Mouse (Mus musculus): ENCODE measurements around the gene Stfa2. TPM values are rescaled to one million over a fixed set of nuclear protein-coding genes. Genes with fewer than 3 reads are reported as not detected.
"Not testable (repeated sequence)": the region's sequence is repeated elsewhere in the genome, so short reads cannot be mapped to it uniquely, and the experiment has no call there.

The Stfa2 gene
- 3.9 and 4.0 TPM in 2 replicates for polyA plus RNA-seq (2015; fragmentation: Nextera tagmentation; extraction: Ambion mirVana)

DNA sequence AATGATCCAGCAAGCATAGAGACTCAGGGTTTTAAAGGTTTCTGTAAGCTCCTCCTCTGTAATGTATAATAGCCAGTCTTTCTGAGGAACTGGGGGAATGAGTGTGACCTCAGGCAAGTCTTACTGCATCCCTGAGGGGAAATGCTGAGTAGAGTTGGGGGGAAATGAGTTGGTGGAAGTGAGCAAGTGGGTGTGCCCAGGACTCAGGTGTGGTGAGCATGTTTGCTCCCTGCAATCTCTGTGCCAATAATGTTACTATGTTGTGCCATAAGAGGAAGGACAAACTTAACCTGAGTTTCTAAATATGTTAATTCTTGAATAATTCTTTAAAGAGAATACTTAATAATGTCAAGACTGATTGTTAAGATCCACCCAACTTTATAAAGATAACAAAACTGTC, at the start of gene Stfa2:
Gene Stfa2 (minus strand): TSS at position 101 of the 400 bp plus-strand sequence.
- H3K4me3 ChIP-seq (replicated peaks; ENCODE audit: low read depth, low read length), result no peak within 1 kb of the TSS
- no peak for TF ChIP-seq CTCF (IDR thresholded peaks at IDR 0.05; ENCODE audit: low read depth)
- H3K36me3 ChIP-seq (ENCODE audit: insufficient read depth, low read length), result no peaks in the 10 kb centered on the region
- H3K27me3 ChIP-seq (ENCODE audit: insufficient read depth, low read length), result no peaks in the 10 kb centered on the region
- H3K4me1 ChIP-seq (replicated peaks; ENCODE audit: insufficient read depth, low read length), result no peaks in the 10 kb centered on the region
- no peak within 1 kb of the TSS for H3K9ac ChIP-seq (ENCODE audit: low read depth, low read length)
- H3K9me3 ChIP-seq (replicated peaks; ENCODE audit: low read length), result no peaks in the 10 kb centered on the region
- no peak within 1 kb of the TSS for H3K27ac ChIP-seq
- H3K4me2 ChIP-seq (ENCODE audit: low read length), result no peak within 1 kb of the TSS
- ATAC-seq (replicated peaks; ENCODE audit: low FRiP score, low read depth), result no peak
- DNase-seq (ENCODE audit: low spot score), result no peak

DNA sequence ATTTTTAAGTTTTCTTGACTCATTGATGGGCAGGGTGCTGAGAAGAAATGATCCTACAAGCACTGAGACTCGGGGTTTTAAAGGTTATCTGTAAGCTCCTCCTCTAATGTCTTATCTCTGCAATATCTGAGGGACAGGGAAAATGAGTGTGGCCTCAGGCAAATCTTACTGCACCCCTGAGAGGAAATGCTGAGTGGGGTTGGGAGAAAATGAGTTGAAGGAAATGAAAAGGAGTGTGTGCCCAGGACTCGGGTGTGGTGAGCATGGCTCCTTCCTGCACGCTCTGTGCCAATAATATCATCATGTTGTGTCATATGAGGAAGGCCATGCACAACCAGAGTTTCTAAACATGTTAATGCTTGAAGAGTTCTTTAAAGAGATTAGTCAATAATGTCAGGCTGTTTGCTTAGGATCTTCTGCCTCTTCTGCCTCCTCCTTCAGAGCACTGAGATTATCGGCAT, 47.1 kb upstream of the Stfa2 start, which contains the start of gene Stfa3:
Gene Stfa3 (minus strand): TSS at position 51 of the 461 bp plus-strand sequence.
- Histone ChIP-seq H3K9ac (ENCODE audit: low read depth, low read length) (no peak within 1 kb of the TSS), H3K27me3 (ENCODE audit: insufficient read depth, low read length) (no peaks in the 10 kb centered on the region), H3K4me2 (ENCODE audit: low read length) (no peak within 1 kb of the TSS), H3K36me3 (ENCODE audit: insufficient read depth, low read length) (no peaks in the 10 kb centered on the region), H3K27ac (no peak within 1 kb of the TSS), H3K4me1 (replicated peaks; ENCODE audit: insufficient read depth, low read length) (no peaks in the 10 kb centered on the region), H3K9me3 (replicated peaks; ENCODE audit: low read length) (no peaks in the 10 kb centered on the region), H3K4me3 (replicated peaks; ENCODE audit: low read depth, low read length) (no peak within 1 kb of the TSS)
- no peak for TF ChIP-seq CTCF (IDR thresholded peaks at IDR 0.05; ENCODE audit: low read depth)
- ATAC-seq (replicated peaks; ENCODE audit: low FRiP score, low read depth) (no peak), DNase-seq (ENCODE audit: low spot score) (no peak)
- WGBS, result 73% methylated on average over 4 of the region's 4 CpGs

DNA sequence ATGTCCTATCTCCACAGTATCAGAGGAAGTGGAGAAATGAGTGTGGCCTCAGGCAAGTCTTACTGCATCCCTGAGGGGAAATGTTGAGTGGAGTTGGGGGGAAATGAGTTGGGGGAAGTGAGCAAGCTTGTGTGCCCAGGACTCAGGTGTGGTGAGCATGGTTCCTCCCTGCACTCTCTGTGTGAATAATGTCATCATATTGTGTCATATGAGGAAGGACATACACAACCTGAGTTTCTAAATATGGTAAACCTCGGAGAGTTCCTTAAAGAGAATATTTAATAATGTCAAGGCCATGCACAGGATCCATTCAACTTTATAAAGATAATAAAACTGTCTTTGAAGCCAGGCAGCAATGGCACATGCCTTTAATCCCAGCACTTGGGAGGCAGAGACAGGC, 12.7 kb upstream of the Stfa2 start:
- H3K9ac ChIP-seq (ENCODE audit: low read depth, low read length); H3K27me3 ChIP-seq (ENCODE audit: insufficient read depth, low read length); H3K4me3 ChIP-seq (replicated peaks; ENCODE audit: low read depth, low read length); DNase-seq (ENCODE audit: low spot score); ATAC-seq (replicated peaks; ENCODE audit: low FRiP score, low read depth); H3K4me2 ChIP-seq (ENCODE audit: low read length); H3K9me3 ChIP-seq (replicated peaks; ENCODE audit: low read length); H3K36me3 ChIP-seq (ENCODE audit: insufficient read depth, low read length); H3K27ac ChIP-seq; H3K4me1 ChIP-seq (replicated peaks; ENCODE audit: insufficient read depth, low read length): not testable (repeated sequence)
- 78% methylated on average over 1 of the region's 1 CpGs for WGBS

DNA sequence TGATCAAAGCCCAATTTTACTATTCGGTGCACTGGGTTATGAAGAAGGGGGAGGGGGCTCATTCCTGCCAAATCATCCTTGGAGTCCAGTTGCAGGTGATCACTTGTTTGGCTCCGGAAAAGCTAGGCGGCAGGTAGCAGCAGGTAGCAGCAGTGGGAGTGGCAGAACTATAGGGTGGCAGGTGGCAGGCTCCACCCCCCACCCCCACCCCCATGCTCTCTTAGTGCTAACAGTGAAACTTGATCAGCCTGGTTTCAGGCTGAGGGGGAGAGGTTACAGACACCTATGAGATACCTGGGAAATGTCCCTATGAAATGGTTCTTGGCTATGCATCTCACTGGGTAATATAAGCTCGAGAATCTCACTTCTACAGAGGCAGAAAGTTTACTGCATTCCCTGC, 19.2 kb downstream of the Stfa2 start:
- Histone ChIP-seq H3K4me1 (replicated peaks; ENCODE audit: insufficient read depth, low read length) (no peaks in the 10 kb centered on the region), H3K27ac (no peak overlapping the region), H3K4me3 (replicated peaks; ENCODE audit: low read depth, low read length) (no peak overlapping the region), H3K4me2 (ENCODE audit: low read length) (no peak overlapping the region), H3K27me3 (ENCODE audit: insufficient read depth, low read length) (no peaks in the 10 kb centered on the region), H3K9me3 (replicated peaks; ENCODE audit: low read length) (no peaks in the 10 kb centered on the region), H3K9ac (ENCODE audit: low read depth, low read length) (no peak overlapping the region), H3K36me3 (ENCODE audit: insufficient read depth, low read length) (no peaks in the 10 kb centered on the region)
- no peak for TF ChIP-seq CTCF (IDR thresholded peaks at IDR 0.05; ENCODE audit: low read depth)
- no peak for ATAC-seq (replicated peaks; ENCODE audit: low FRiP score, low read depth)
- 13% methylated on average over 4 of the region's 4 CpGs for WGBS
- DNase-seq (ENCODE audit: low spot score), result no peak

DNA sequence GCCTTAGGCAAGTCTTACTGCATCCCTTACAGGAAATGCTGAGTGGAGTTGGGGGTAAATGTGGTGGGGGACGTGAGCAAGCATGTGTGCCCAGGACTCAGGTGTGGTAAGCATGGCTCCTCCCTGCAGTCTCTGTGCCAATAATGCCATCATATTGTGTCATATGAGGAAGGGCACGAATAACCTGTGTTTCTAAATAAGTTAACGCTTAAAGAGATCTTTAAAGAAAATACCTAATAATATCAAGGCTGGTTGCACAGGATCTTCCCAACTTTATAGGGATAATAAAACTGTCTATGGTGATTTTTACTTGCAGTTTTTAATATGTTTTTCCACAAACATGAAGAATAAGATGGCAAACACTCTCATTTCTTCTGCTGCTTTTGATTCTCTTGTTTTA, 40.6 kb downstream of the Stfa2 start, which contains the start of gene BC100530:
Gene BC100530 (minus strand): TSS at position 101 of the 400 bp plus-strand sequence.
- not testable (repeated sequence) for H3K27me3 ChIP-seq (ENCODE audit: insufficient read depth, low read length); H3K36me3 ChIP-seq (ENCODE audit: insufficient read depth, low read length); H3K9ac ChIP-seq (ENCODE audit: low read depth, low read length); H3K9me3 ChIP-seq (replicated peaks; ENCODE audit: low read length); ATAC-seq (replicated peaks; ENCODE audit: low FRiP score, low read depth); H3K4me1 ChIP-seq (replicated peaks; ENCODE audit: insufficient read depth, low read length); H3K4me2 ChIP-seq (ENCODE audit: low read length); H3K4me3 ChIP-seq (replicated peaks; ENCODE audit: low read depth, low read length); H3K27ac ChIP-seq; DNase-seq (ENCODE audit: low spot score)
- 69% methylated on average over 3 of the region's 3 CpGs for WGBS

Other genes starting within 250 kb of the Stfa2 start
- gene Gm5483, start 224.2 kb downstream of the Stfa2 start, polyA plus RNA-seq (2015; fragmentation: Nextera tagmentation; extraction: Ambion mirVana), result 9.6 and 11.5 TPM in 2 replicates
- 0.88 and 1.7 TPM in 2 replicates for gene Gm5416, start 198.1 kb downstream of the Stfa2 start, polyA plus RNA-seq (2015; fragmentation: Nextera tagmentation; extraction: Ambion mirVana)
- 3.5 and 4.5 TPM in 2 replicates for gene 2010005H15Rik, start 187.0 kb downstream of the Stfa2 start, polyA plus RNA-seq (2015; fragmentation: Nextera tagmentation; extraction: Ambion mirVana)
- gene Stfa1, start 131.5 kb downstream of the Stfa2 start, polyA plus RNA-seq (2015; fragmentation: Nextera tagmentation; extraction: Ambion mirVana), result 16.1 and 18.4 TPM in 2 replicates
- not detected in 2 replicates for gene BC117090, start 74.1 kb downstream of the Stfa2 start, polyA plus RNA-seq (2015; fragmentation: Nextera tagmentation; extraction: Ambion mirVana)
- gene BC100530, start 40.7 kb downstream of the Stfa2 start, polyA plus RNA-seq (2015; fragmentation: Nextera tagmentation; extraction: Ambion mirVana), result 13.9 and 14.2 TPM in 2 replicates
- gene Stfa3, start 46.9 kb upstream of the Stfa2 start, polyA plus RNA-seq (2015; fragmentation: Nextera tagmentation; extraction: Ambion mirVana), result 3.3 and 3.7 TPM in 2 replicates
- gene Casr, start 153.7 kb upstream of the Stfa2 start, polyA plus RNA-seq (2015; fragmentation: Nextera tagmentation; extraction: Ambion mirVana), result 3.5 and 4.6 TPM in 2 replicates